19 mouse cellular contexts compared by ENCODE assay signal in genomic region chr12:89242476-89242875, GRCm38 (mm10).
DNase-seq lines count a peak whose midpoint lies in the region; ATAC-seq and TF ChIP-seq lines count a peak whose summit lies in the region.
"Had no signal": no experiment of that assay in that cellular context is flagged by ENCODE, and none has a peak within 500 bp of the region (broad histone marks: within the 10 kb centered on the region; RNA-seq: fewer than 3 reads in every experiment).

No protein-coding gene starts in this region.

- no peaks in the 10 kb centered on the region for H3K27me3 ChIP-seq in kidney, postnatal 0 days (ENCODE audit: insufficient read depth, low read length)
- H3K27me3 ChIP-seq in kidney, adult 2 months (replicated peaks; ENCODE audit: control insufficient read depth, insufficient read depth, low read length) = no peaks in the 10 kb centered on the region
- H3K27me3 ChIP-seq: forebrain, embryonic 13.5 days; heart, embryonic 12.5 days; hindbrain, embryonic 15.5 days; midbrain, embryonic 12.5 days had no signal

- no peak for TF ChIP-seq CTCF in kidney, postnatal 0 days (IDR thresholded peaks at IDR 0.05; ENCODE audit: low read depth)
- no peak for TF ChIP-seq CTCF in kidney, adult 2 months (conservative IDR thresholded peaks at IDR 0.05; ENCODE audit: insufficient read depth, insufficient read length, low read depth, low read length)

- no peaks in the 10 kb centered on the region for H3K4me1 ChIP-seq in kidney, postnatal 0 days (replicated peaks; ENCODE audit: insufficient read depth, low read length)
- no peaks in the 10 kb centered on the region for H3K4me1 ChIP-seq in kidney, adult 2 months (ENCODE audit: control insufficient read depth, insufficient read depth, low read length)
- no peaks in the 10 kb centered on the region for H3K4me1 ChIP-seq in ES-E14 (ENCODE audit: control insufficient read depth in 2 of 2, insufficient read depth in 2 of 2, low read length in 2 of 2, poor library complexity in 1 of 2)
- H3K4me1 ChIP-seq: forebrain, embryonic 13.5 days; heart, embryonic 12.5 days; hindbrain, embryonic 15.5 days; midbrain, embryonic 12.5 days had no signal

- no peaks in the 10 kb centered on the region for H3K36me3 ChIP-seq in kidney, postnatal 0 days (ENCODE audit: insufficient read depth, low read length)
- H3K36me3 ChIP-seq in kidney, adult 2 months (ENCODE audit: control insufficient read depth, insufficient read depth, low read length) = no peaks in the 10 kb centered on the region
- no peaks in the 10 kb centered on the region for H3K36me3 ChIP-seq in ES-E14 (ENCODE audit: control insufficient read depth, insufficient read depth, low read length, poor library complexity, severe bottlenecking)
- H3K36me3 ChIP-seq: heart, embryonic 12.5 days; hindbrain, embryonic 15.5 days; midbrain, embryonic 12.5 days had no signal

- no peak overlapping the region for H3K27ac ChIP-seq in kidney, postnatal 0 days
- H3K27ac ChIP-seq in kidney, adult 2 months (ENCODE audit: insufficient read depth, low read depth, low read length) = no peak overlapping the region
- no peak overlapping the region for H3K27ac ChIP-seq in ES-E14 (ENCODE audit: insufficient read depth, low read depth, low read length, poor library complexity, severe bottlenecking)
- H3K27ac ChIP-seq: forebrain, embryonic 13.5 days; hindbrain, embryonic 15.5 days; midbrain, embryonic 12.5 days; stomach, postnatal 0 days had no signal

- ATAC-seq in kidney, postnatal 0 days (replicated peaks; ENCODE audit: low FRiP score, low read depth) = no peak
- ATAC-seq: forebrain, embryonic 13.5 days; intestine, postnatal 0 days; liver, postnatal 0 days had no signal

- intact Hi-C loops in heart, postnatal 25 days (cut with DNase I) = no loop called here

- peaks cover 2% of the 10 kb centered on the region; the same call in 1 of the 2 replicates for H3K9me3 ChIP-seq in kidney, postnatal 0 days (replicated peaks; ENCODE audit: low read length)
- H3K9me3 ChIP-seq in ES-E14 (ENCODE audit: control insufficient read depth, insufficient read depth, low read depth, low read length) = no peaks in the 10 kb centered on the region
- H3K9me3 ChIP-seq: forebrain, embryonic 13.5 days; heart, embryonic 12.5 days; hindbrain, embryonic 15.5 days; midbrain, embryonic 12.5 days had no signal

- WGBS in kidney, postnatal 0 days = 26% methylated on average over 1 of the region's 1 CpGs
- 25% methylated on average over 1 of the region's 1 CpGs for WGBS in kidney, adult 2 months

- TF ChIP-seq POLR2A in kidney, adult 2 months (IDR thresholded peaks at IDR 0.05; ENCODE audit: low read depth, low read length) = no peak

- H3K4me2 ChIP-seq in kidney, postnatal 0 days (ENCODE audit: low read length) = no peak overlapping the region
- H3K4me2 ChIP-seq: forebrain, embryonic 13.5 days; heart, embryonic 12.5 days; hindbrain, embryonic 15.5 days; midbrain, embryonic 12.5 days had no signal

- DNase-seq in kidney, postnatal 0 days (ENCODE audit: low spot score) = peak; percentile 54
- no peak for DNase-seq in kidney, adult 2 months
- peak; percentile 18 for DNase-seq in 416B (ENCODE audit: low read depth)
- peak; percentile 22 for DNase-seq in ES-E14 (ENCODE audit: low read depth, low spot score)
- peak; percentile 68 for DNase-seq in embryo, embryonic 11 days
- no peak for DNase-seq in heart, postnatal 25 days (ENCODE audit: low spot score)
- DNase-seq in urinary bladder, postnatal 10 days (ENCODE audit: low spot score) = no peak
- DNase-seq in thymus, postnatal 36 days = no peak
- DNase-seq: adrenal gland, adult 8-10 months; cerebellum, adult 9-11 months; heart, postnatal 14 days; liver, postnatal 0 days; right cerebral cortex, adult 18-20 months had no signal

- no peak overlapping the region for H3K4me3 ChIP-seq in kidney, postnatal 0 days (replicated peaks; ENCODE audit: low read depth, low read length)
- H3K4me3 ChIP-seq in kidney, adult 2 months (ENCODE audit: insufficient read depth, low read depth, low read length) = no peak overlapping the region
- H3K4me3 ChIP-seq in ES-E14 (ENCODE audit: insufficient read depth in 1 of 2, low read depth in 1 of 2, low read length in 2 of 2, poor library complexity in 1 of 2, severe bottlenecking in 1 of 2) = no peak overlapping the region
- H3K4me3 ChIP-seq: forebrain, embryonic 13.5 days; heart, embryonic 12.5 days; hindbrain, embryonic 15.5 days; midbrain, embryonic 12.5 days had no signal

- H3K9ac ChIP-seq in kidney, postnatal 0 days (ENCODE audit: low read depth, low read length) = no peak overlapping the region
- H3K9ac ChIP-seq in ES-E14 (ENCODE audit: insufficient read depth, low read depth, low read length, poor library complexity, severe bottlenecking) = no peak overlapping the region
- H3K9ac ChIP-seq: forebrain, embryonic 13.5 days; heart, embryonic 12.5 days; hindbrain, embryonic 15.5 days; liver, postnatal 0 days; midbrain, embryonic 12.5 days had no signal

- in situ Hi-C loops in ES-E14 (cut with MboI; ENCODE audit: low sequenced_read_pairs in 2 of 2, unreplicated experiment in 2 of 2) = no loop called here

TF ChIP-seq in ES-E14, 5 proteins besides CTCF, POLR2A, EP300 and RAD21:
- TF ChIP-seq ZC3H11A (IDR thresholded peaks at IDR 0.05; ENCODE audit: borderline replicate concordance, low read depth, low read length) = no peak
- no peak for TF ChIP-seq CHD2 (IDR thresholded peaks at IDR 0.05; ENCODE audit: low read depth, low read length)
- no peak for TF ChIP-seq ZNF384 (IDR thresholded peaks at IDR 0.05; ENCODE audit: low read depth, low read length)
- TF ChIP-seq MAFK (IDR thresholded peaks at IDR 0.05; ENCODE audit: insufficient read depth, low read depth, low read length) = no peak

Comparison
In these comparisons a context has a peak if more than half of its experiments do, and no peak if none do; other contexts are left out.
1. DNase-seq: peak in kidney, postnatal 0 days (single experiment), 416B (single experiment), ES-E14 (single experiment) and embryo, embryonic 11 days (single experiment); none in kidney, adult 2 months (single experiment), heart, postnatal 25 days (single experiment), urinary bladder, postnatal 10 days (single experiment) and thymus, postnatal 36 days (0 of 2).